Mouse (Mus musculus) fat pad, adult 2 months (tissue): ENCODE measurements around the gene Gm20716.

Experiments used
- DNase-seq: peaks from one replicate; pipeline ENCODE4 v3.0.0-alpha.2; 2011; ENCODE audit warnings: low read depth, low spot score; ENCODE audit errors: extremely low read depth

The Gm20716 gene

DNA sequence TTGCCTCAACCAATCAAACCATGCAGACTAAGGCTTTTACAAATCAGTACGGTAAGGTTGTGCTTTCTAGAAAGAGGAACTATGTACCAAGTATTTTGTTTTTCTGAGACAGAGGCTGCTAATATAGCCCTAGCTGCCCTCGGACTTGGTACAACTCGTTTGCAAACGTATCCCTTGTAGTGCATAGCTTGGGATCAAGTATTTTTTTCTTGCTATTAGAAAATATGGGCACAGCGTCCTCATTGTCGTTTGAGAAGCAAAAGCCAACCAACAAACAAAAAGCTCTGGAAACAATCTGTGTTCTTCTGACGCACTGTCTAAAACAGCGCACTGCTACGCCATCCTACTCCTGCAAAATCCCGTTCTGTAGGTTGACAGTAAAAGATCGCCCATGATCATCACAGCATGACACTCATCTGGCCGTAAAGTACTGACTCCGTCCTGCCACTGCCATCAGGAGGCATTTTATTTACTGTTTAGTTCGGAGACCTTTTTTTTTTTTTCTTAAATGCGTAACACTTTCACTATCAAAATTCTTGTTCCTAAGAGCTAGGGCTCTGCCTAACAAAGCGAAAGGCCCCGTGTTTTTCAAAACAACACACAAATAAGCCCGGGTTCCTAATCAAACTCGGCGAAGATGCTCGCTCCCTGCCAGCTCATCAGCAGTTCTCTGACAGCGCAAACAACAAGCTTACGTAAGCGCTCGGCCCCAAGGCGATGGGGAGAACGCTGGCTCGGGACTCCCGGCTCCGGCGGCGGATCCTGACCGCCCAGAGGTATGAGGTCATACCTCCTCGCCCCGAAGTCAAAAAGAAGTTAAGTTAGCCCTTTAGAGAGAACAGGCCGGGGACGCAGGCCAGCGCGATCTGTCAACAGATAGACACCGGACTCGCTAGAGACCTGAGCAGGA lies 793 bp downstream of the Gm20716 start:
- no peak for DNase-seq

DNA sequence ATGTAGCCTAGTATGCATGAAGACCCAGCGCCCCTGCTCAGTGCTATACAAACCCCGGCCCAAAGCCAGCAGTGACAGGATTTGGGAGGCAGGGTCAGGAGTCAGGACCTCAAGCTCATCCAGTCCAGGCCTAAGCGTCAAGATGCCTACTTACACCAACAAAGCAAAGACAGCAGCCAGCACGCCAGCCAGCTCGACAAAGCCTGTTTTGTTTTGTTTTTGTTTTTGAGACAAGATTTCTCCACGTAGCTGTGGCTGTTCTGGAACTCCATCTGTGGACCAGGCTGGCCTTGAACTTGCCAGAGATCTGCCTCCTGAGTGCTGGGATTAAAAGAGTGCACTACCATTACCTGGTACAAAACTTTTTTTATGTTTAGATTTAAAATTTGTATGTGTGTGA lies 6.8 kb downstream of the Gm20716 start:
- DNase-seq: no peak

- DNase-seq: no peak
Measured at GRCm38 (mm10) chr2:168213788-168214397, 16.3 kb downstream of the Gm20716 start.

GRCm38 (mm10) chr2:168207883-168208282 lies 22.3 kb downstream of the Gm20716 start:
- no peak for DNase-seq

DNA sequence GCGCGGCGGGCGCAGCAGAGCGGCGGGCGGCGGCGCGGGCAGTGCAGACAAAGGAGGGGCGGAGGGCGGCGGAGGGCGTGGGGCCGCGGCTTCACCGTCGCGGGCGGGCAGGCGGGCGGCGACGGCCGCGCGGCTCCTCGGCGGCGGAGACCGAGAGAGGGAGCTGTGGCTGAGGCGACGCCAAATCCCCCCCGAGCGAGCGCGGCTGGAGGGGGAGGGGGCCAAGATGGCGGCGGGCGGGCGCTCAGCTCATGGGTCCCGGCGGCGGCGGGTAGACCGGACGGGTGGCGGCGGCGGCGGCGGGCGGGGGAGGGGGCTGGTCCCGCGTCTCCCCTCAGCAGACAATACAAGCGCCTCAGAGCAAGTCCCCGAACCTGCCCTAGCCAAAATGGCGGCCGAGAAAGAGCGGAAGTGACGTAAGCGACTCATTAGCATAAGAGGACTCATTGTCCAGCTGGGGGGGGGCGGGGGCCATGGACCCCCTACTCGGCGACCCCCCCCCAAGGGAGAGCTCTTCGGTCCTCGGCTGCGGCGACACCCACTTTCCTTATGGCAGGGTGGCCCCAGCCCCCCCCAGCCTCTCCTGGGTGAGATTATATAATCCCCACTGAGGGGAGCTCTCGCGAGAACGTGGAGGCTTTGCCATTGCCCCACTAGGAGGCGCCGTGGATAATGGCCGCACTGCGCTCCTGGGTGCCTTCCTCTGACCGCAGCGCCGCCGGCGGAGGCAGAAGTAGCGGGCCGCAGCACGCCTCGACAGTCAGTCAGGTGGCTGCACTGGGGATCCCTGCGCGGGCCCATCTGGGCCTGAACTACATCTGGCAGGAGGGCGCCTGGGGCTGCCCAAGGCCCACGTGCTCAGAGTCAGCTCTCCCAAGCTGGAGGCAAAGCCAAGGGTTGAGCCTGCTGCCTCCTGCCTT lies 23.2 kb downstream of the Gm20716 start, which contains the start of gene Adnp:
Gene Adnp (minus strand): TSS at position 388 of the 920 bp plus-strand sequence.
- peak; percentile 62 for DNase-seq

DNA sequence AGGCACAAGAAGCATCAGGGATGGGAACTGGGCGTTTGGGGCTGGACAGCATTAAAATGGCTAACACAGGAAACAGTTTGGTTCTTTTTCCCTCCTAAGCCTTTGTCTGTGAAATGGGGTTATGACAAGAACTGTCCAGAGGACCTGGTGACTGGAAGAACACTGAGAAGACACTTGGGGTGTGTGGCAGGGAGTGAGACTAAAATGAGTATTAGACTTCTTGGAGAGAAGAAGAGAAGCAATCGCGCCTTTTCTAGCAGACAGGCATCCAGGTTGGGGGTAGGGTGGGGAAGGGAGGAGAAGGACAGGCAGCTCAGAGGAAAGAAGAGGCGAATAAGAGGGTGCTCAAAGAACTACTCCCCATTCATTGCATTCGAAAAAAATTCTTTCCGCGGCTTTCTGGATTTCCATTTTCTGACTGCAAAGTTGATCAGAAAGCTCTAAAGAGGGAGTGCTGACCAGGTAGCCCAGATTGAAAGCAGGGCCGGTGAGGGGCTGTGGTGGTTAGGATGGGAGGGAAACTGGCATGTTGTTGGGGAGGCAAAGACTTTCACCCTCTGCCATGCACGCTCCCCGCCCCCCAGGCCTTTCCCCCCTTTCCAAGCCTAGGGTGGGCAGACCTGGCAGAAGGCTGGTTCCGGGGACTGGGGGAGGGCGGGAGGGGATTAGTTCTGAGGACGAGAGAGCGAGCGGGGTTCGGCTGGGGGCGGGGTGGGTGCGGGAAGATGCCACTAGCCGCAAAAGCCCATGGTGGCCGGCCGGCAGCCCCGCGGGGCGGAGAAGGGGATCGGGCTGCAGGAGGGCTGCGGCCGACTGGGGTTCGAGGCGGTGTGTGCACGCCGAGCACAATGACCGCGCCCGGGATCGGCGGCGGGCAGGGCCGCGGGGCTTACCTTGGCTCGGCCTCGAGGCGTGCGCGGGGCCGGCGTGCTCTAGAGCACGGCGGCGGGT lies 24.2 kb downstream of the Gm20716 start:
- no peak for DNase-seq

DNA sequence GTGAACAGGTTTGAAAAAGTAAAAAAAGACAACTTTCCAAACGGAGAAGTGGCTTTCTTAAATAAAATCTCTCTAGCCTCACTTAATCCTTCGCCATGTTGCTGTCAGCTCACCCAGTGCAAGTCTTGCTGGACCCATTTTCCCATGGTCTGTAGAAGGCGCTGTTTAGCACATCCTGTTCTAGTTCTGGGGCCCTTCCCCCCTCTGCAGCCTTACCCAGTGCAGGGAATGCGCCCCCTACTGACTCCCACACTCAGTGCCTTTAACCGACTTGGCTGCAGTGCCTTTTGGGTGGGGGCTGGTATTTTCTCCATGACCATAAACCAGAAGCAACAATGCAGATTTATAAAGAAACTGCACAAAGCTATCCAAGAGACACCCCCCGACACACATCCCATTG lies 24.9 kb downstream of the Gm20716 start:
- peak; percentile 46 for DNase-seq

DNA sequence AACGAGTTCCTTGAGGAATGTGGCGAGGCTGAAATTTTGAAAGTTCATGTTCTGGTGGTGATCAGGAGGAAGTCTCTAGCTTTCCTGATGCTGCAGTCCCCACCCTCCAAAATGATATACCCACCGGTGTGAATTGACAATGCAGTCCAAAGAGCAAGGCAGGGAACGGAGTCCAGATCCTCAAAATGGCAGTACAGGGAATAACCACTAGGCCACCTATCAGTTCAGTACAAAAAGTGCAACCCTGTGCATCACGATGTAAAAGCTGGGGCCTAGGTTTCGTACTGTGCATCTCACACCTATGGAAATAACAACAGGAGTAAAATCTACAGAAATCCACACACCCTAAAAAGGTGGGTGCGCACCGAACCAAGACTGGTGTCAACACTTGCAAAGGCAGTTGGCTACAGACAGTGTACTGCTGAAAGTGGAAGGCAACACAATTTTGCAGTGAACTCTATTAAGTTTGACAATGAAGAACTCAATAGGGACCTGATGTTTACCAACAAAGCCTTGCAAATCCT lies 25.6 kb downstream of the Gm20716 start:
- DNase-seq: no peak

DNA sequence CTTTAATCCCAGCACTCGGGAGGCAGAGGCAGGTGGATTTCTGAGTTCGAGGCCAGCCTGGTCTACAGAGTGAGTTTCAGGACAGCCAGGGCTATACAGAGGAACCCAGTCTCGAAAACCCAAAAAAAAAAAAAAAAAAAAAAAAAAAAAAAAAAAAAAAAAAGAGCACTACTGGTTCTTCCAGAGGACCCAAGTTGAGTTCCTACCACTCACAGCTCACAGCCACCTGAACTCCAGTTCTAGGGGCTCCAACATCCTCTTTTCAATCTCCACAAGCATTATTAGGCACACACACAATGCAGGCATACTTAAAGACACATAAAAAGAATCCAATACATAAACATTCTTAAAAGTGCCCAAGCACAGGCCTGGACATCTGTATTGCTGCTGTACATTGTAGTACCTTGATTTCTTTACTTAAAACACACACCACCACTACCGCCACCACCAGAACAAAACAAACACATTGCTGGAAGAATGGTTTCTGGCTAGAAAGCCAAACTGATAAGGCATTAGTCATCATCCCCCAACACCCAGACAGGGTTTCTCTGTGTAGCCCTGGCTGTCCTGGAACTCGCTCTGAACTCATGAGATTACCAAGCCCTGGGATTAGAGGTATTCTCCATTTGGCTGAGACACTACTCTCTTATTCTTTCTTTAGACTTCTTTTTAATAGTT lies 30.0 kb downstream of the Gm20716 start:
- DNase-seq: no peak

GRCm38 (mm10) chr2:168199476-168199875 lies 30.7 kb downstream of the Gm20716 start:
- DNase-seq: no peak

- DNase-seq: no peak
Measured at GRCm38 (mm10) chr2:168198421-168198820, 31.7 kb downstream of the Gm20716 start.

GRCm38 (mm10) chr2:168195721-168196120 lies 34.4 kb downstream of the Gm20716 start:
- DNase-seq: no peak

DNA sequence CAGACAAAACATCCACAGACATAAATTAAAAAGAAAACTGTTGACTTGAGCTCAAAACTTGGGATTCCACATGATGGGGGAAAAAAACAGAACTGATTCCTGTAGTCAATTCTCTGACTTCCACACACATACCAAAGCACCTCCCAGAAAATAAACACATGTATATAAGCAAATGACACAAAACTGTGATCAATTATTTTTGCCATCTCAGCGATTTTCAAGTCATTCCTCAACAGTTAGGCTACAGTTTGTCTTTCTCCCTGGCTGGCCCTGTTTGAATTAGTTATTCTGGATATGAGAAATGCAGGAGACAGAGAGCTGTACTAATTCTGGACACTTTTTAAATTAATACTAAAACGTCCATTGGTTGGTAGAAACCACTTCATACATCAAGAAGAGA lies 36.5 kb downstream of the Gm20716 start:
- no peak for DNase-seq

GRCm38 (mm10) chr2:168191856-168192255 lies 38.3 kb downstream of the Gm20716 start:
- no peak for DNase-seq

- DNase-seq: no peak
Measured at GRCm38 (mm10) chr2:168175946-168176345, 54.2 kb downstream of the Gm20716 start.

GRCm38 (mm10) chr2:168170167-168170685 lies 59.9 kb downstream of the Gm20716 start:
- DNase-seq: peak; percentile 65

DNA sequence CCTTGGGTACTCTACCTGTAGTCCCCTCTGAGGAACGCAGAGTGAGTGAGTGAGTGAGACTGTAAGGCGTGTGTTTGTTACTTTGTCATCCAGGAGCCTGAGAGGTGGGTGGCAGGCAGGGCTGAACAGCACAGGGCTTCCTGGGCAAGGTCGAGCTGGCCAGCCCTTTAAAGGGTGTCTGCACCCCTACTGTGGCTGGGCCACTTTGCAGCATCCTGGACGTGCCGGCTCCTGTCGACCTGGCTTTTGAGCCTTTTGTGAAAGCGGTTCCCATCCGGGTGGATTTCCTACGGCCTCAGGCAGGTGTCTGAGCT lies 60.4 kb downstream of the Gm20716 start:
- no peak for DNase-seq

- no peak for DNase-seq
Measured at GRCm38 (mm10) chr2:168168892-168169799, 61.0 kb downstream of the Gm20716 start.
